Mouse (Mus musculus) frontal cortex, postnatal 14 days (tissue): ENCODE measurements around the gene Srsf1.
A peak's percentile ranks its signal among the peaks of the same experiment; 100 is the strongest.
"Not testable (repeated sequence)": the region's sequence is repeated elsewhere in the genome, so short reads cannot be mapped to it uniquely, and the experiment has no call there.

Experiments used
- DNase-seq, 2 experiments: peaks; one replicate each; pipeline ENCODE4 v3.0.0; 2022; ENCODE audit warnings: low spot score in 2 of 2

Gene Srsf1

DNA sequence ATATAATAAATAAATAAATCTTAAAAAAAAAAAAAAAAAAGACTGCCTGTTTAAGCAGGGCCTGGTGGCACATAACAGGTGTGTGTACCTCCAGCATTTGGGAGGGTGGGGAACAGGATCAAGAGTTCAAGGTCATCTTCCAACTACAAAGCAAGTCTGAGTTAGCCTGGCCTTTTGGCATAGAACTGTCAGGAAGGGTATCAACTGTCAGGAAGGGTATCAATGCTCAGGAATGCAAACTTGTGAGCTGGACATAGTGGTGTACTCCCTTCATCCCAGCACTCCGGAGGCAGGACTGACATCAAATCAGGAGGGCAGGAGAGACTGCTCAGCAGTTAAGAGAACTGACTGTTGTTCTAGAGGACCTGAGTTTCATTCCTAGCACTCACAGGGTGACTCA lies 8.1 kb upstream of the Srsf1 start:
- no peak for DNase-seq

DNA sequence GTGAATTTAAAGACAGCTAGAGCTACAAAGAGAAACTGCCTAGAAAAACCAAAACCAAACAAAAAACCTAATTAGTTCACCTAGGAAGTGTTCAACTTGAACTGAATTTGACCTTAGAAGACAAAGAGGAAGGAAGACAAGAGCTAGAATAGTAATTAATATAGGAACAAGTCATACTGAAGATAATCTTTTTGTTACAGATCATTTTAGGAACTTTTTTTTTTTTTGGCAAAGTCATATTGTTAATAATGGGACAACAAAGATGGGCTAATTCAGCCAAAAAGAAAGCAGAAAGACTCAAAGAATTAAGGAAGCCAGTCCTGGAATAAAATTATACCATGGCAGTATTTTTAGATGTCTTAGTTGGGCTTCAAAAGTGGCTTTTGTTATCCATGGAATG lies 2.9 kb upstream of the Srsf1 start:
- no peak for DNase-seq

DNA sequence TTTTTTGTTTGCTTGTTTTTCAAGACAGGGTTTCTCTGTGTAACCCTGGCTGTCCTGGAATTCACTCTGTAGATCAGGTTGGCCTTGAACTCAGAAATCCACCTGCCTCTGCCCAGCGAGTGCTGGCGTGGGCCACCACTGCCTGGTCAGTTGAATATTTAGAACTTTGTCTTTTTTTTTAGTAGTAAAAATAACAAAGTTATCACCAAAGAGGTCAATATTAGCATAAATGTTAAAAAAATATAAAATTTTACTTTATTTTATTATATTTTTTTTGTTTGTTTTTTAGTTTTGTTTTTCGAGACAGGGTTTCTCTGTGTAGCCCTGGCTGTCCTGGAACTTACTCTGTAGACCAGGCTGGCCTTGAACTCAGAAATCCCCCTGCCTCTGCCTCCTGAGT lies 2.0 kb upstream of the Srsf1 start:
- DNase-seq, result not testable (repeated sequence)

DNA sequence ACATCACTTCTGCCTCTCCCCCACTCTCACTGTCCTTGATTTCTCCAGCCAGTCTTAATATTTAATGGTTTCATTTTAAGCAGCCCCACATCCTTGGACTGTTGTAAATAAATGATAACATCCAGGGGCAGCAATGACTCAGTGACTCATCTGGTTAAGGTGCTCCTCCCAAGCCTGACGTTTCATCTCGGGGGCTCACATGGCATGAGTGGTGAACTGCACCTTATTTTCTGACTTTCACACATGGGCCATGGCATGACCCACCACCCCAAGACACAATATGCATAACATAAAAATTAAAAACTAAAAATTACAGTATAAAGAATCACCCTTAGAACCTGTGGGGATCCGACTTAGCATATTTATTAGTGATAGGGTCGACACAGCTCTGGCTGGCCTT lies 1.3 kb upstream of the Srsf1 start:
- no peak for DNase-seq

DNA sequence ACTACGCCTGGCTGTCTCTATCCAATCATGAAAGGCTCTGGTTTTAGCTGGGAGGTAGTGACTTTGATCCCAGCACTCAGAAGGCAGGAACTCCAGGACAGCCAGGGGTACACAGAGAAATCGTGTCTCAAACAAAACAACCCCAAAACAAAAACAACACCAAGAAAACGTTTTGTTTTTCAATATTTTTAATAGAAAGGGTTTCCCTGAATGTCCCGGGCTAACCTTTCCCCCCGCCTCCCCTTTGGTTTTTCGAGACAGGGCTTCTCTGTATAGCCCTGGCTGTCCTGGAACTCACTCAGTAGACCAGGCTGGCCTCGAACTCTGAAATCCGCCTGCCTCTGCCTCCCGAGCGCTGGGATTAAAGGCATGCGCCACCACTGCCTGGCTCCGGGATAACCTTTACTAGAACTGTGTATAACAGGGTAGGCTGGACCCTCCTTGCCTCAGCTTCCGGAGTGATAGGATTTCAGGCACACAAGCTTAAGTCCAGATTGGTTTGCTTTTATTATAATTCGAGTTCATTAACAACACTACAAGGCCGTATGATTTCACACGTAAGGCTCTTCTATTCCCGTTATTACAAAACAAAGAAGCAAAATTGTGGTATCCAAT lies 743 bp upstream of the Srsf1 start:
- no peak for DNase-seq

DNA sequence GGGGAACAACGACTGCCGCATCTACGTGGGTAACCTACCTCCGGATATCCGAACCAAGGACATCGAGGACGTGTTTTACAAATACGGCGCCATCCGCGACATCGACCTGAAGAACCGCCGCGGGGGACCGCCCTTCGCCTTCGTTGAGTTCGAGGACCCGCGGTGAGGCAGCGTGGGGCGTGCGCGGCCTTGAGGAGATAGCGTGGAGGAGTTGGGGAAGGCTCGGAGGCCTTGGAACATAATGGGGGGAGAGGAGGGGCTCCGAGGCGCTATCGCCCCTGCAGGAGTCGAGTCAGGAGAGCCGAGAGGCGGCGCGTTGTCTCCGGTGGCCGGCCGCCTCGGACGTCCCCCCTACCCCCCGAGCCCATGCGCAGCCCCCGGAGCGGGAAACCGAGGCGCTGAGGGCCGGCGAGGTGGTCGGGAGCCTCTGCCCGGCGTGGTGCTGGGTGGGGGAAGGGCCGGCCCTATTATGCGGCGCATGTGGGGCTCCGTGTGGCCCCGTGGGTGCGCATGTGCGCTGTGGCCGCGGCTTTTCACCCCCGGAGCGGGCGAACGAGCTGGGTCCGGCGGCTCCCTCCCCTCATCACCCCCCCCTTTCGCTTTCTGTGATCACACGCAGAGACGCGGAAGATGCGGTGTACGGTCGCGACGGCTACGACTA lies 828 bp downstream of the Srsf1 start:
- DNase-seq, result peak; percentile 59 to 66

DNA sequence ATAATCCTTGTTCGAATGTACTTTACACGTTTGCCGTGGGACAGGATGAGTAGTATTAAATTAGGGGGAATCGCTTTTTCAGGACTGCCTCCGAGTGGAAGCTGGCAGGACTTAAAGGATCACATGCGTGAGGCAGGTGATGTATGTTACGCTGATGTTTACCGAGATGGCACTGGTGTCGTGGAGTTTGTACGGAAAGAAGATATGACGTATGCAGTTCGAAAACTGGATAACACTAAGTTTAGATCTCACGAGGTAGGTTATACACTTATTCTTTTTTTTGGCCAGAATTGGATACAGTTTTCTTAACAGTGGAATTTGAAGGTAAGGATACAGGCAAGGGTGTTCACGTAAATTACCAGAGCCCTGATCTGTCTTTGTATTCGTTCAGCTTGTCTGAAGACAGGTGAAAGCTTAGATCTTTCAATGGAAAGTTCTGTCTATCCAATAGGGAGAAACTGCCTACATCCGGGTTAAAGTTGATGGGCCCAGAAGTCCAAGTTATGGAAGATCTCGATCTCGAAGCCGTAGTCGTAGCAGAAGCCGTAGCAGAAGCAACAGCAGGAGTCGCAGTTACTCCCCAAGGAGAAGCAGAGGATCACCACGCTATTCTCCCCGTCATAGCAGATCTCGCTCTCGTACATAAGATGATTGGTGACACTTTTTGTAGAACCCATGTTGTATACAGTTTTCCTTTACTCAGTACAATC lies 1.9 kb downstream of the Srsf1 start:
- no peak for DNase-seq

DNA sequence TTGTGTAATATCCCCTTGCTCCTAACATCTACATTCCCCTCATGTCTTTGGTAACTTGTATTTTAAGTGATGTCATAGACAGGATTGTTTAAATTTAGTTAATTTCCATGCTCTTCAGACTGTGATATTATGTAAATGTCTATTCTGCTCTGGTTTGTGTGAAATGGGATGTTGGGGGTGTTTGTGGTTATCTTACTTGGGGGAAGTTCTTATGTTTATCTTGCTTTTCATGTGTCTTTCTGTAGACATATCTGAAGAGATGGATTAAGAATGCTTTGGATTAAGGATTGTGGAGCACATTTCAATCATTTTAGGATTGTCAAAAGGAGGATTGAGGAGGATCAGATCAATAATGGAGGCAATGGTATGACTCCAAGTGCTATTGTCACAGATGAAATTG lies 2.6 kb downstream of the Srsf1 start:
- DNase-seq, result no peak

DNA sequence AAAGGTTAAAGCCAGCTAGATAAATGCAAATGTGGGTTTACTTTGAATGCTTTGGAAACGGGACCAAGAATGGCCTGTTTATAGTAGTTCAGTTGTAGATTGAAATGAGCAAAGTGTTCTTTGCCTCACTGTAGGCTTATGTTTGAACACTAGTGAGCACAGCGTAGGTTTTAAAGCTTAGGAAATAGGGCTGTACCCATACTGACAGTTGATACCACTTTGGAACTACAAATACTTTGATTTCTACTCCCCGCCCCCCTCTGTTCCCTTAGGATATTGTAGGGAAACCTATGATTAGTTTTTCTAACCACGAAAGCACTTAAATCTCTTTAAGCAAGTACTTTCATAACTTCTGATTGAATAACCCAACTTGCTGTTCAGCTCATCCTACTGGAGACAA lies 5.5 kb downstream of the Srsf1 start:
- no peak for DNase-seq

DNA sequence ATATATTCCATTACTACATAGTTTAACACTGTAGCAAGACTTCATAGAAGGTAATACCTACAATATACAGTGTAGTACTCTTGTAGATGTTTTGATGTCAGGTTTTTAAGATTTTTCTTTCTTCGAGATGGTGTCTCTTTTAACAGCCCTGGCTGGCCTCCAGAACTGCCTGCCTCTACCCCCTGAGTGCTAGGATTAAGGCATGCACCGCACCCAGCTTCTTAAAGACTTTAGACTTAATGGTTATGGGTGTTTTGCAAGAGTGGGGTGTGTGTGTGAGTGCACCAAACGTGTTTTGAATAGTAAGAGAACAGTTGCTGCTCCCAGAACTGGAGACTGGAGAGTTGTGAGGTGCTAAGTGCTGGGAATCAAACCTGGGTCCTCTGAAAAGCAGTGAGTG lies 6.6 kb downstream of the Srsf1 start:
- DNase-seq, result no peak

DNA sequence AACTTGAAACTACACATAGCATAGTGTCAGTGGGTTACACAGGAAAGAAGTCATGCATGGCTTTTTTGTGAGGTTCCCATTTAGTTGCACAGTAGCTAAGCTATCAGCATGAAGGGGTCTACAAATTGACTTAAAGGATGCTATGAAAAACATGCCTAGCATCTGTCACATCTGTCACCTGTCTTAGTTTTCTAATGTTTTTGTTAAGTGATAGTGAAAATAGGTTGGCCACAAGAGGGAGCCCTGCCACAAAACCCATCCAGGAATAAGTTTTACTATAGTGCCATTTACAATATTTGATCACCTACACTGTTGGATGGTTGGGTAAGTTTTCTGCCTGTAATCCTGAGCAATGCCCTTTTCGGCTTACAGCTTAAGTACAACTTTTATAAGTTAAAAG lies 7.4 kb downstream of the Srsf1 start:
- peak in 1 of 2 experiments; percentile 35 for DNase-seq

DNA sequence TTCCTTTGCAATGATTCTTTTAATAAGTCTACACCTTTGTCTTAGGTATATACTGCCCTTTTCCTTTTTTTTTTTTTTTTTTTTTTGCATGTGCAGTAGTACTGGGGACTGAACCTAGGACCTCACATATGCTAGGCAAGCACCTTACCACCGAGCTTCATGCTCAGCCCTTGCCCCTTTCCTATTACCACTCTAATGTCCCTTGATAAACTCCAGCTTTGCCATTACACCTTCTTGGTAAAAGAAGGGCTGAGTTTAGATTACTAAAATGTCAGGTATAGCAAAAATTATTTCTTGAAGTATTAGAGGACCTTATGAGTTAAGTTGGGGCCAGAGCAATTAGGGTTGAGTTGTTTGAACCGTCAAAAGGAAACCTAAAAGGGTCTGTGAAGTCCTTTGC lies 8.6 kb downstream of the Srsf1 start:
- DNase-seq, result no peak

DNA sequence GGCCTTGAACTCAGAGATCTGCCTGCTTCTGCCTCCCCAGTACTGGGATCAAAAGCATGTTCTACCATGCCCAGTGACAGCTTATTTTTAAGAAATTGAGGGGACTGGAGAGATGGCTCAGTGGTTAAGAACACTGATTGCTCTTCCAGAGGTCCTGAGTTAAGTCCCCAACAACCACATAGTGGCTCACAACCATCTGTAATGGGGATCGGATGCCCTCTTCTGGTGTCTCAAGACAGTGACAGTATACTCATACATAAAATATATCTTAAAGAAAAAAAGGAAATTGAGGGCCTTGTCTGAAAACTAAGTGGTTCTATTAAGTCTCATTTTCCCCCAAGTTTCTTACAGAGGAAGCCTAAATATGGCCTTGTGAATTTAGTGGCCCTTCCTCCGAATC lies 10.6 kb downstream of the Srsf1 start:
- DNase-seq, result no peak

DNA sequence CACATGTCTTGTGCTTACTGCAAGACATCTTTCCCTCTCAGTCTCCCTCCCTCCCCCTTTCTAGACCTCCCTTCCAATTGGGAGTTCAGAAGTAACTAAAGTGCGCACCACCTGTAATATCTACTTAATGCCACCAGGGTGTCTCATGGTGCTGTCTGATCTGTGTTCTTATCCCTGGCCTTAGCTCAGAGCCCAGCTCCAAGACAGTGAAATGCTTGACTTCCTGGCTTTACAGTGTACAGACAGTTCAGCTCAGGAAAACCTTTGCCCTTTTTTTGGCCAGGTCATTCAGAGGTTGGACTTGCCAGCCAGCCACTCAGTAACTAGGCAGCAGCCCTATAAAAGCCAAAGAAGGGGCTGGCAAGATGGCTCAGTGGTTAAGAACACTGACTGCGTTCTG lies 12.0 kb downstream of the Srsf1 start:
- DNase-seq, result no peak

DNA sequence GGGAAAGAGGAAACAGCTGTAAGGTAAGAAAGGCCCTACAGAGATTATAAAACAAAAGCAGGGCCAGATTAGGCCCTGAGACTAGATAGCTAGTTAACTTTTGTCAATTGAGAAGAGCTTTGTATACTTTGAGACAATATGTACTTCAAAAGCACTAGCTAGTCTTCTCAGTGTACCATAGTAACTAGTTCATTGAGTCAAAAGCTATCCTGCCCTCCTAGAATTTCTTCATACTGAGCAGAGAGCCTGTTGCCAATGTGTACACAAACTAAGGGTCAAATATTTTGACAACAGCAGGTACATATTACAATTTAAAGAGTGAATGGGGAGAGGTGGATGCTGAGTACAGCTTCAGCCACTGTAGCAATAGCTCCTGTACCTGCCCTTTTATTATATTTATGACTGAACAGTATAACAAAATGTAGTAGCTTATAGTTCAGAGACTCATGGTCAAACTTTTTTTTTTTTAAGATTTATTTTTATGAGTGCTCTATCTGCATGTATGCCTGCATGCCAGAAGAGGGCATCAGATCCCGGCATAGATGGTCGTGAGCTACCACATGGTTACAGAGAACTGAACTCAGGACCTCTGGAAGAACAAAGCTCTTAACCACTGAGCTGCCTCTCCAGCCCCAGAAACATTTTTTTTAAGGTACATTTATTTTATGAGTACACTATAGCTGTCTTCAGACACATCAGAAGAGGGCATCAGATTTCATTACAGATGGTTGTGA lies 14.9 kb downstream of the Srsf1 start:
- DNase-seq, result no peak

DNA sequence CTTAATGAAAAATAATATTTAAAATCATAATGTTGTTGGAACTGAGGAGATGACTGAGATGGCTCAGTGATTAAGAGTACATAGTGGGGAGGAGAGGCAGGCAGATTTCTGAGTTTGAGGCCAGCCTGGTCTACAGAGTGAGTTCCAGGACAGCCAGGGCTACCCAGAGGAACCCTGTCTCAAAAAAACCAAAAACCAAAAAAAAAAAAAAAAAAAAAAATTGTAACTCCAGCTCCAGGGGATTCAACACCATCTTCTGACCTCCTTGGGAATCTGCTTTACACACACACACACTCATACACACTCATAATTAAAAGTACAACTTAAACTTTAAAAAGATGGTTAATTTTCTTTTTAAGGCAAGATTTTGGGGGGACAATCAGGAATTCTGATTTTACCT lies 18.6 kb downstream of the Srsf1 start:
- no peak for DNase-seq

DNA sequence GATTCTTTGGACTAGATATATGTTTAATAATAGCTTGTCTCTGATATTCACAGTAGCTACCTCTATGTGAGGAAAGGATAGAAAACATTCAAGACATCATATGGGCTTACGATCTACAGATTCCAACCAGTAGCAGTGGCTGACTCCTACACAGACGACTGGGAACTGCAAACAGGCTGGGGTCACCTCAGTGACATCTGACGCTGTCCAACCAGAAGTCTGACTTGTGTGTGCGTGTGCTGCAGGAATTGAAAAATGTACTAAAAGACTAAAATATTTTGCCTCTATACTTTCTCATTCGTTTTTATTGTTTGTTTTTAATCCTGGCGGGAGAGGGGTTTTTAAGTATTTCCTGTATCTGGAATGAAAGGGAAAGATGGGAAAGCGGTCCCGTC lies 20.0 kb downstream of the Srsf1 start:
- DNase-seq, result no peak

DNA sequence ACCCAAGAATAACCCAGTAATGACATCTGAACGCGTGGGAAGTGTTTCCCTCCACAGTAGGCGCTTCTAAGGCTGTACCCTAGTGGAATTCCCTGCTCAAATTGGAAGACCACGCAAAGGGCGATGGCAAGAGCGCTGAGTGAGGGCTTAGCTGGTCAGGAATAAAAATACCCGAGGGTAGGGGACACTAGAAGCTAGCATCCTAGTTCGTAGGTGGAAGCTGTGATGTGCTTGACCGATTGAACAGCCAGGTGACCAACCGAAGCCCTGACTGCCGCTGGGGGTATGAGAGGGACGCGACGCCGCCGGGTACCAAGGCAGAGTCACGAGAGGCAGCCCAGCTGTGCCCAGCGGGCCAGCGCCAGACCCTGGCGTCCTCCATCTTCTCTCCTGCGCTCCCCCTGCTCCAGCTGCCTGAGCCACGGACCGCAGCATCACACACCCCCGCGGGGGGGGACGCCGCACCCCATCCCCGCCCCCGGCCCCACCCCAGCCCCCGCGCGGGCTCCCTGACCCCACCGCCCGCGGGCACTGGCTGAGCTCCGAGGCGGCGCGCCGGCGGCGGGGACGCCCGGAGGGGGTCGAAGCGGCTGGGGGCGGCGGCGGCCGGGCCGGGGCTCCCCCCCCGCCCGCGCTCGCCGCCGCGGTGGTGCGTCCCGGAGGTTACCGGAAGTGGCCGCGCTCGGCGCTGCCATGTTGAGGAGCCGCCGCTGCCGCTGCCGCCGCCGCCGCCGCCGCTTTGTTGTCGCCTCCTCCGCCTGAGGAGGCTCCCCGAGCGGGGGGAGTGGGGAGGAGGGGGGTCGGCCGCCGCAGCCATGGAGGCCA lies 20.6 kb downstream of the Srsf1 start, which contains the start of gene Vezf1:
Gene Vezf1, plus strand, starts transcription at position 694 of the 825 bp plus-strand sequence.
- DNase-seq, result peak; percentile 41 to 60

DNA sequence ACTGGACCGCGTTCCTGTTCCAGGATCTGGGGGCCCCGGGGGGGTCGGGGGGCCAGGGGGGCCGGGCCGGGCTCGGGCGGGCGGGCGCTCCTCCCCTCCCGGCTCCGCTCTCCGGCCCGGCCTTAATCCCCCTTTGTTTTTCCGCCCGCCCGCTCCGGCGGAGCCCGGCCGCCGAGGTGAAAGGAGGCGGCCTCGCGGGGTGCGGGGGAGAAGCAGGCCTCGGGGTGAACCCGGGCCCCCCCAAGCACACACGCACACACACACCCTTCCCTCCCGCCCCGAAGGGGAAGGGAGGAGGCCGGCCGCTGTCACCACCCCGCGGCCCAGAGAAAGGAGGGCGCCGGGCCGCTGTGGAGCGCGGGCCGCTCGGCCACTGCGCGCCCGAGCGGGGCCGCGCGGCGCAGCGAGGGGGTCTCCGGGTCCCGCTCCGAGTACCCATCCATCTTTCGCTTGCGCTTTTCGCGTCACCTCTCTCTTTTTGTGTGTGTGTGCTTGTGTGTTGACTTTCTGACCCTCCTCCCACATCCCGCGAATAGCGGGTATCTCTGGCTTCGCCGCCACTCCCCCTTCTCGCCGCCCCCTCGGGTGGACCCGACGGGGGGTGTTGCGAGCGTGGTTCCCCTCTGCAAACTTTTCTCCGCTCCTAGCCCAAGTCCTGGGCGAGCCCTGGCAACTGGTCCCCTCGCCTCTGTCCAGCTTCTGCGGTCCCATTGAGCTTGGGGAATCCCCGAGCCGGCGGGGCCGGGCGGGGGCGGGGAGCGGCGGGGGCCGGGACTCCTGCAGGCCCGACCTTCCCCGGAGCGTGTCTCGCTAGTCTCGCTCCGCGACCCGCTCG lies 21.5 kb downstream of the Srsf1 start:
- DNase-seq, result no peak

DNA sequence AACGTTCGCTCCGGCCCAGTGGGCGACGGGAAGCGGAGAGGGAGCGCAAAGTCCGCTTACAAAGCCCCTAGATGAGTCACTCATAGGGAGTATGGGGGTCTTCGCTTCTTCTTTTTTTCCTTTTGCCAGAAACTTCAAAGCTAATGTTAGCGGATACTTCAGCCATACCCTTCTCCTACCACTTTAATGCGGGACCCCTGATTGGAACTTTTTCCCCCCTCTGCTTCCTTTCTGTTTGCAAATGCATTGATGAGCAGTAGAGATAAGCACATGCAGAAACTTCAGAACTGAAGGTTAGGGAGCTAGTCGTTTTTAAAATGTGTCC lies 22.0 kb downstream of the Srsf1 start:
- DNase-seq, result no peak

DNA sequence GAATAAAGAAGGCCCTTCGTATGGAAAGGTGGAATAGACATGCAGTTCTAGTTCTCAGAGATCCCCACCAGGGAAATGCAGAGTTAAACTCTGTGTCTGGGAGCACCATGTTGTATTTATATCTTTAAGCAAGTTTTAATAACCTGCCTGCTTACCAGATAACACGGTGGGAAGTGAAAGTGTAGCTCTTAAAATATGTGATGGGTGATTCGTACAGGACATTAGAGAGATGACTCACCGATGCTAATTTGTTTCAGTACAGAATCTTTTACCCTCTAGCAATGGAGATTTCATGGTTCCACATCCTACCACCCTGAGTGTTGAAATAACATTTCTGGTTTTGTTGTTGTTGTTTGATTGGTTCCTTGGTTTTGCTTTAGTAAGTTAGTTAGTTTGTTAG lies 23.2 kb downstream of the Srsf1 start:
- DNase-seq, result no peak
